Mouse (Mus musculus) kidney, adult 8-10 months (tissue): Measurements from ENCODE around the gene Wnt5a.

Source experiments
- DNase-seq, 2 experiments: peaks; one replicate each; pipeline ENCODE4 v3.0.0; 2022

Wnt5a gene

DNA sequence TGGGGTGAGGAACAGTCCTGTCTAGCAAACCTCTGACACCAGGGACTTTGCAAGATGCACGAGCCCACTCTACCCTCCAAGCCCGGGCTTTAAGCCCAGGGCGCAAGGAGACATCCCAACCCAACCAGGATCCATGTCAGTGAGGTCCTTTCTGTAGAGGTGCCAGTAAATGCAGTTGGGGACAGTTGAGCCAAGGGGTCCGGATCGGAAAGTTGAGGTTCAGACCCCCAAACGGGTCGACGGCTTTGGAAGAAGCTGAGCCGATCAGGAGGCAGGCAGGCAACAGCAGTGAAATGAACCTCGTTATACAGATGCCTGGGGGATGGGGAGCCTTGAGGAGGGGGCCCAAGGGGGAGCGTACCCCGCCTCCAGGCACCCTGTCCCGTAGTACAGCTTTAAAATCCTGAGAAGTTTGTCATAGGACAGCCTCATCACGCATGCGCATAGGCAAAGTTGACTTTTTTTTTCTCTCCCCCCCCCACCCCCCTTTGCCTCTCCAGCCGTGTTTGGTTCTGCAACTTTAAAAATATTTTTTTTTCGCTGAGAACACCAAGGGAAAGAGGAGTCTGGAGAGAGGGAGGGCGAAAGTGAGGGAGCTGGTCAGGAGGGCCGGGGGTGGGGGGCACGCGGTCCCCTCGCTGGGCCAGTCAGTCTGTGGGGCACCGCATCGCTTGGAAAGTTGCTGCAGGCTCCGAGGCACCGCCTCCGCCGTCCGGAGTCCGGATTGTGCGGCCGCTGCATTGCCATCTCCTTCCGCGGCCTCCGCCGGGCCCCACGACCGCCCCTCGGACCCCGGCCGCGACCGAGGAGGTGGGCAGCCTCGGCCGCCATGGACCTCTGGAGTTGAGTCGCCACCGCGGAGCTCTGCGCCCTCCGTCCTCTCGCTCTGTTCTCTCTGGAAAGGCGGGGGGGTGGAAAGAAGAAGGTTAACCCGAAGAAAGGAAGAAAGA lies at the start of gene Wnt5a:
Gene Wnt5a, plus strand, starts transcription at position 650 of the 950 bp plus-strand sequence.
- peak in 1 of 2 experiments; percentile 34 for DNase-seq

GRCm38 (mm10) chr14:28456372-28457076 lies 48.0 kb upstream of the Wnt5a start:
- peak; percentile 32 to 33 for DNase-seq

- DNase-seq = no peak
These were observed 47.1 kb upstream of the Wnt5a start for GRCm38 (mm10) chr14:28457428-28457827.

DNA sequence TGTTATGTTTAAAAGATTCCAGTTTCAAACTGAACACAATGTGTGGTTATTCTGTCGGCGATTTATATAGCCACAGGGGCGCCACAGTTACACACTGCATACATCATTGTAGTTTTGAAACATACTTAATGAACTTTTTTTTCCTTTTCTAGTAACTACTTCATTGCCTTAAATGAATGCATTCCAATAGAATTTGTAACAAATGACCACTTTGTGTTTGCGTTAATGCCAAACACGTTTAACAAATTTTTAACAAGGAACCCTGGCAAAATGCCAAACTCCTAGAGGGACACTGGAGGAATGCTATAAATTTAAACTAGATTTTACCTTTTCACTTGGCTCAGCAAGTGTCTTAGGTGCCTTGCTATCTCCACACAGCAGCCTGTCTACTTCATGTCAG lies 36.6 kb upstream of the Wnt5a start:
- peak in 1 of 2 experiments; percentile 46 for DNase-seq

GRCm38 (mm10) chr14:28469696-28470095 lies 34.9 kb upstream of the Wnt5a start:
- no peak for DNase-seq

GRCm38 (mm10) chr14:28470212-28470611 lies 34.3 kb upstream of the Wnt5a start:
- no peak for DNase-seq

GRCm38 (mm10) chr14:28475012-28475411 lies 29.5 kb upstream of the Wnt5a start:
- DNase-seq = no peak

- DNase-seq = no peak
These were observed 29.1 kb upstream of the Wnt5a start for GRCm38 (mm10) chr14:28475421-28475820.

- DNase-seq = no peak
These were observed 27.8 kb upstream of the Wnt5a start for GRCm38 (mm10) chr14:28476746-28477145.

GRCm38 (mm10) chr14:28480866-28481265 lies 23.7 kb upstream of the Wnt5a start:
- no peak for DNase-seq

DNA sequence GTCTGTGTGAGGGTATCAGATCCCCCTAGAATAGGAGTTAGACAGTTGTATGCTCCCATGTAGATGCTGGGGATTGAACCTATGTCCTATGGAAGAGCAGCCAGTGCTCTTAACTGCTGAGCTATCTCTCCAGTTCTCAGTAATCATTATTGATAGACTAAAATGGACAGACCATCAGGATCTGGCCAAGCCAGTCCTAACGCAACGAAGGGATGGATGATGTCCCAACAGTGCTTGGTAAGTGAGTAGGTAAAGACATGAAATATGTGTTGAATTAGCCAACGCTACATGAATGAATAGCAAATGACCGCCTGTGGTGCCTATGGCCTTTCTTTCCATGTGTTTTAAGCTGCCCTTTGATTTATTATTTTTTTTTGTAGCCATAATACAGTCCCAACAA lies 10.7 kb upstream of the Wnt5a start:
- DNase-seq = no peak

DNA sequence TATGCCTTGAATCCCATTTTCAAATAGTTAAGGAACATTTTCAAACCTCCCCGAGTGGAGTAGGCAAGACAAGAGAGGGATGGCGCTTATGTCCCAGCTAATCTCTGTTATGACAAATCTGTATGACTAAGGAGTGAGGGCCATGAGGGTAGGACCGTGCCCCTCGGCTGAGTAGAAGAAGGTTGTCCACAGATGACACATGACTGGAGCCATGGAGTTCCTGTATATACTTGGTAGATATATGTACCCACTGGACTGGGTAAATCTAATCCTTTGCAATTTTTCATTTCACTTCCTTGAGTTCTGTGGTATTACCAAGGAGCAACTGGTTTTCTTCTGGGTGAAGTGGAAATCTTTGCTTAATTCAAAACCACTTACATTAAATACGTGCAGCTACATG lies 10.3 kb upstream of the Wnt5a start:
- no peak for DNase-seq

DNA sequence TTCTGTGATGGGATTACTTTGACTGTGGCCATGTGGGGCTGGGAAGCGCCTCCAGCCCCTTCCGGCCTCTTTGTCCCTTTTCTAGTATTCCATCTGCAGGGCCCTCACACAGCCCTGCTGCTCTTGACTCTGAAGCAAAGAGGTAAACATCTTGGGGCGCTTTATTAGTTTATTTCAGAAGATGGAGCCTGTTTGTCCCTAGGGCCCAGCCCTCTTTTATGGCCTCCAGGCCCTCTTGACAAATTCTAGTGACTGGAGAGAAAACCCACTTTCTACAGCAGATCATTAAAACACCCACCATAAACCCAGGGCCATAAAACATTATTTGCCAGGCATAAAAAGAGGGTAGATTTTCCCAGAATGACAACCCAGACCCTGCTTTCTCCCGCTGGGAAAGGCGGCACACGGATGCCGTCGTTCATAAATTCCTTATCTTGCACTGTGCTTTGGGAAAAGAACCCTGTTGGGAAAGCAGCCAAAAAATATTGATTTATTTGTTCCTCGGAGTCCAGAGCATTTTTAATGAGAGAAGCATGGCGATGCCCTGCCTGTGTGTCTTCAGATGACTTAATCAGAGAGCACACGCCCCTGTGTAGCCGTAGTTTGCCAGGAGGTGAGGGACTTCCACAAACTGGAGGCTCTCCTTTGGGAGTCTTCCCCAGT lies 3.2 kb upstream of the Wnt5a start:
- DNase-seq = no peak

- DNase-seq = no peak
These were observed 1.3 kb upstream of the Wnt5a start for GRCm38 (mm10) chr14:28503276-28503675.

DNA sequence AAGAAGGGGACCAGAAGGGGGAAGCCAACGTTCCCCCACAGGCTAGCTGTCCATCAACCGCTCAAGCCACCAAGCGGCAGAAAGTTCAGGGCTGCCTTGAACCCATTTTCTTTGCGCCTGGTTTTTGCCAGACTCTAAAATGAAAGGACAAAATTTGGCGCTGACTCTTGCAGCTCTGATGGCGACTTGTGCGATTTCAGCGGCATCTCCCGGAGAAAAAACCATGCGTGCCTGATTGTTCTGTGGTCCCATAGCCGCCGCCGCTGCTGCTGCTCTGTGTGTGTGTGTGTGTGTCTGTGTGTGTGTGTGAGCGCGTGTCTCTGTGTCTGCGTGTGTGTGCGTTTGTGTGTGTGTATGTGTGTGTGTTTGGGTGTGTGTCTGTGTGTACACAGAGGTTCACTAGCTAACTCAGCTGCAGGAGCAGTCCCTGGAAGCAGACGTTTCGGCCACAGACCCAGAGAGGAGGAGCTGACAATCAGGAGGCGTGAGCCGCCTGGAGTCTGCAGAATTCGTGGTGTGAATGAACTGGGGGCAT lies 568 bp downstream of the Wnt5a start:
- peak in 1 of 2 experiments; percentile 29 for DNase-seq

- peak in 1 of 2 experiments; percentile 45 for DNase-seq
These were observed 1.2 kb downstream of the Wnt5a start for GRCm38 (mm10) chr14:28505586-28506375.

GRCm38 (mm10) chr14:28506376-28506831 lies 1.9 kb downstream of the Wnt5a start:
- peak in 1 of 2 experiments; percentile 34 for DNase-seq

GRCm38 (mm10) chr14:28507011-28507410 lies 2.5 kb downstream of the Wnt5a start:
- DNase-seq = no peak

DNA sequence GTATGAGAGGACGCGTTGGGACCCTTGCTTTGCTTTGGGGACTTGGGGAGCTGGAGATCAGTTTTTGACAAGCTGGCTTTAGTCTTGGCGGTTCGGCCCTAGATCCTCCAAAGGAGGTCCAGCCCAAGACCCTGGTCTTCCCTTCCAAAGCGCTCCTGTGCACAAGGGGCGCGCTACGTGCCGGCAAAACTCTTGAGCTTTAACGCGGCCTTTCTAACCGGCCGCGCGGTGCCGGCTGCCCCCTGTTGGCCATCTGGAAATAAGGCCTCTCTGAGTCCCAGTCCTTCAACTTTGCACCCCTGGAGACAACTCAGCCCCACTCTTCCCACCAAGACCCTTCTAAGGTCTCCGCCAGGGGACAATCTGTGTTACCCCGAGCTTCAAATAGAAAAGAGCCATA lies 2.9 kb downstream of the Wnt5a start:
- DNase-seq = peak; percentile 61 to 74

DNA sequence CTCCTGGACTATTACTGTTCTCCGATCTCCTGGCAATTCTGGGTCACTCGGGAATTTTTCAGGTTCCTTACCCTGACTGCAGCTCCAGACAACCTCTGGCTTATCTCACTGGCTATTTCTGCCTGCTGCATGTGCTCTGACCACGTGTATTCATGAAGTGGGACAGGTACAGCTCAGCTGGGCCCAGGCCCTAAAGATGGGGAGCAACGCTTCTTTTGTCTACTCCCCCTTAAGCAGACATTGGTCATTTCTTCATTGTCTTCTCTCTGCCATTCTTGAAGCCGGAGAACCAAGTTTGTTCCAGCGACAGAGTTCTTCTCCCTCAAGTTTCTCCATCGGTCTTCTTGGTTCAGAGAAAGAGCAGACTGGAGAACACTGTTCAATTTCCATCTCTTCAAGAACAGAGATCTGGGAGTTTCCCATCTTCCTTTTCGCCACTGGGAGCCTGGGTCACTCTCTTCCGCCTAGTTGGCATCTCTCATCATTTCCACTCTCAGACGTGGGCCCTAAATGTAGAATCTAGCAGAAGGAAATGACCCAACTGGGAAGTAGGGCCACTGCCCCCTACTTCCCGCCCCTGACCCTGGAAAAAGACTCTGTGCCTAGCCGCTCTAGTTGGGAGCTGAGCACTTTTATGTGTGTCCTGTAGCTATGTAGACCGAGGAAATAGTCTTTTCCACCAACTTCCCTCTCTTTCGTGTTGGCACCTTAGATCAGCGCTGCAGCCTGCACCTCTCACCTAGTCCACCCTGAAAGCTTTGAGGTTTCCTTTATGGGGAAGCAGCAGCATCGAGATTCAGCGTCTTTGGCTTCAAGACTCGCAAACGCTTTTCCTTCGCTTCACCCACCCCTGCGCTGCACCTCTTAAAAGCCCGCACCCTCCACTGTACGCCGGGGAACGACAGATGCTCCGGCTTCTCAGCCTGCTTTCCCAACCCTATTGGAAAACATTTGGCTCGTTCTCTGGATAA lies 4.0 kb downstream of the Wnt5a start:
- no peak for DNase-seq
